Mouse (Mus musculus) ES-Bruce4 (cell line): ENCODE data around the gene Prokr1.

ENCODE experiments used
- CTCF ChIP-seq: IDR thresholded peaks from one replicate; pipeline ENCODE4 v1.8.1; 2011; ENCODE audit warnings: low read depth, low read length
- EP300 ChIP-seq: IDR thresholded peaks from 2 replicates; pipeline ENCODE4 v1.6.1; 2011; ENCODE audit warnings: low read depth, low read length; ENCODE audit not compliant: insufficient read depth

GRCm38 (mm10) chr6:87623151-87623550 is 32.6 kb upstream of the Prokr1 start:
- TF ChIP-seq EP300, result no peak
- TF ChIP-seq CTCF, result no peak
